Mouse (Mus musculus) central nervous system, embryonic 11.5 days (tissue): Measurements from ENCODE around the gene Ift74. TPM values are rescaled to one million over a fixed set of nuclear protein-coding genes. Genes with fewer than 3 reads are reported as not detected.

Source experiments
- polyA plus RNA-seq: library from polyadenylated mRNA; depleted of rRNA; stranded (reverse); fragments of >200 nt; gene quantifications from 2 replicates; pipeline ENCODE4 v1.2.3, GENCODE M21; 2012; rRNA removed

Gene Ift74
- 39.7 and 41.9 TPM in 2 replicates for polyA plus RNA-seq

DNA sequence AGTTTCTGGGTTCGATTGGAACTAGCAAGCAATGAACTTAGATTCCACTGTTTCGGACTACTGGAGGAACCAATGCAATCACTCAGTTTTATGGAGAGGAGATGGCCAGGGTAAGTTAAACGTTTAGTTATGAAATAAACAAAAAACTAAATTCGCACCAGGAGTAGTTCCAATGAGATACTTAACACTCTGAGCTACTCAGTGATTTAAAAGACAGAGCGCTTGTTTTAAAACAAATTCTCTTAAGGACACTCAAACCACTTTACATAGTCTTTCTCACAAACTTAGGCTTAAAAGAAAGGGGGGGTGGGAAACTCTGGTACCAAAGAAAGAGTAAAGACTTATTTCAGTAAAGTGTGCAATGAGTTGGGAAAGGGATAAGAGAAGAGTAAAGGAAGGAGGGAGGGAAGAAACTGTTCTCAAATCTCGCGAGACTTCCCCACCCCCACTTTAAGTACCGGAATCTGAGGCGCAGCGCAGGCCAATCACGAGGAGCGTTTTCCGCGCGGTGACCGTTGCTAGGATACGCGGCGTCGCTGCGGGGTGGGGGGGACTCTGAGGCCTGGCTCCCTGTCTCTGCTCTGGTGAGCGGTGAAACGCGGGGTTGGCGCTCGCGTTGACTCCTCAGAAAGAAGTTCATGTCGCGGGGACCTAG, at the start of gene Ift74:
Ift74 (plus strand) TSS at position 520 of the 655 bp plus-strand sequence.

DNA sequence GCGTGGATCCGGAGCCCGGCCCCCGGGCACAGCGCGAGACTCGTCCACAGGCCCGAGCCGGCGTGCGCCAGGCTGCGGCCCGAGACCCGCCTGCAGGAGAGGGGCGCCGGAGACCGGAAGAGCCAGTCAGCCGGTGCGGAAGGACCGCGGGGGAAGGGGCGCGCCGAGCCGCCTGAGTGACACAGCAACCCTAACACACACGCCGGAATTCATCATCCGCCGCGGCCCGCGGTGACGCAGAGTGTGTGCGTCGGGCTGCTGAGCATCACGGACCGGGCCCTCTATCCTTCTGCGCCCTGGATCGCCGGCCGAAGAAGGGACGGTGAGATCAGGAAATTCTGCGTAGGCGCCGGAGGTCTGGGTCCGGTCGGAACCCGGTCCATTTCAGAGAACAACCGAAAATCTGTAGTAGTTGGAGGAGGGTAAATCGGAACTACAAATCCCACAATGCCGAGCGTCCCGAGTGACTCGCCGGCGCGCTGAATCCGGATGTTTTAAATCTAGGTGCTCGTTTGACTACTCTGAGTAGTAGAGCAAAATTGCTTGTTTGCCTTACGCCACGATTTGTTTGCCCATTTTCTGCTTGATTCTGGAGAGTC, 11.2 kb upstream of the Ift74 start, which contains the start of gene Plaa:
Plaa (minus strand) TSS at position 214 of the 599 bp plus-strand sequence.

DNA sequence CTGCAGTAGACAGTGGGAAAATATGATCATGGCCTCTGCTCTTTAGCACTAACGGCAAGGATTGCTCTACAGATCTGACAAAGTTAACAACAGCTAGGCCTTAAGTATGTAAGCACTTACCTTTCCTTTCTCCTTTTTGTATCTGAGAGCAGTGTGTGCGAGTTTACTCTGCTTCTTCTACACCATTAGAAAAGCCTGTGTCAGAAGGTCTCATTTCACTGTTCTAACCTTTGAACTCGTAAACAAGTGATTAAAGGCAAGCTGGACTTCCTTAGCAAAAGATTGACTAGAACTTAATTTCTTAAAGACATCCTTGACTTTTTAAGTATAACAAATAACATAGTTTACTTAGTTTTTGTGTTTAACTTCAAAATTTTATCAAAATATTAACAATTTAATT, 35.6 kb downstream of the Ift74 start, which contains the start of gene Lrrc19:
Lrrc19 (minus strand) TSS at position 225 of the 400 bp plus-strand sequence.

GRCm38 (mm10) chr4:94738838-94739731, 124.8 kb downstream of the Ift74 start, which contains the start of gene Tek:
TSS of gene Tek (plus strand) at chr4:94739289.

Other genes starting within 250 kb of the Ift74 start
- not detected in 2 replicates for gene Gm10306, start 57.9 kb upstream of the Ift74 start, polyA plus RNA-seq
- gene Caap1, start 57.7 kb upstream of the Ift74 start, polyA plus RNA-seq: 20.4 and 32.1 TPM in 2 replicates
- 64.7 and 66.5 TPM in 2 replicates for gene Plaa, start 11.2 kb upstream of the Ift74 start, polyA plus RNA-seq
- 0.04 TPM in 1 of 2 replicates, not detected in the other for gene Lrrc19, start 35.7 kb downstream of the Ift74 start, polyA plus RNA-seq
- 6.1 and 8.6 TPM in 2 replicates for gene Tek, start 124.8 kb downstream of the Ift74 start, polyA plus RNA-seq